Mouse (Mus musculus) midbrain, postnatal 0 days (tissue): ENCODE data around the gene Psors1c2. TPM values are rescaled to one million over a fixed set of nuclear protein-coding genes. Genes with fewer than 3 reads are reported as not detected.

Experiments
- ATAC-seq: fragments of 200-750 bp; cut with Nextera tagmentation; 2 replicates; pipeline ENCODE4 v1.8.0; 2017; ENCODE audit warnings: moderate number of reproducible peaks, mild to moderate bottlenecking, moderate TSS enrichment, moderate library complexity; ENCODE audit not compliant: low FRiP score
- DNase-seq: peaks from one replicate; pipeline ENCODE4 v3.0.0-alpha.2; 2015; ENCODE audit warnings: low spot score
- H3K27ac ChIP-seq: fragments of 300-500 bp; sonication (generic); 2 replicates; pipeline ENCODE4 v1.5.1; 2014; ENCODE audit warnings: low read depth, mild to moderate bottlenecking, low read length, mixed read lengths
- H3K27me3 ChIP-seq: fragments of 300-500 bp; sonication (generic); 2 replicates; pipeline ENCODE4 v1.6.1; 2014; ENCODE audit warnings: low read length, control low read depth, mixed read lengths; ENCODE audit not compliant: insufficient read depth
- H3K36me3 ChIP-seq: fragments of 300-500 bp; sonication (generic); 2 replicates; pipeline ENCODE4 v1.6.1; 2014; ENCODE audit warnings: low read length, control low read depth, mixed read lengths; ENCODE audit not compliant: insufficient read depth
- H3K4me1 ChIP-seq: fragments of 300-500 bp; sonication (generic); 2 replicates; pipeline ENCODE4 v1.6.1; 2014; ENCODE audit warnings: mild to moderate bottlenecking, control low read depth, antibody characterized with exemption, low read length, mixed read lengths; ENCODE audit not compliant: insufficient read depth
- H3K4me2 ChIP-seq: fragments of 300-500 bp; sonication (generic); 2 replicates; pipeline ENCODE4 v1.6.1; 2014; ENCODE audit warnings: low read depth, mild to moderate bottlenecking, low read length, mixed read lengths; ENCODE audit not compliant: poor library complexity, severe bottlenecking
- H3K4me3 ChIP-seq: fragments of 300-500 bp; sonication (generic); 2 replicates; pipeline ENCODE4 v1.5.1; 2014; ENCODE audit warnings: low read depth, mild to moderate bottlenecking, low read length, moderate library complexity
- H3K9ac ChIP-seq: fragments of 300-500 bp; sonication (generic); replicated peaks from 2 replicates; pipeline ENCODE4 v1.6.1; 2014; ENCODE audit warnings: mild to moderate bottlenecking, low read length, moderate library complexity, mixed read lengths; ENCODE audit not compliant: poor library complexity, severe bottlenecking
- H3K9me3 ChIP-seq: fragments of 300-500 bp; sonication (generic); 2 replicates; pipeline ENCODE4 v1.6.1; 2016; ENCODE audit warnings: low read length, control low read depth
- CTCF ChIP-seq: IDR thresholded peaks from 2 replicates; pipeline ENCODE4 v1.5.1; 2016; ENCODE audit warnings: antibody characterized with exemption, mild to moderate bottlenecking
- whole genome bisulfite sequencing: fragments of 180-500 bp; shearing (Covaris S2); extraction: QIAGEN DNeasy Blood & Tissue Kit; methylation state at CpG from one replicate; pipeline ENCODE4 v1.1.7; 2014; 5-methylcytosine and 5-hydroxymethylcytosine counted together
- polyA plus RNA-seq: library from polyadenylated mRNA; unstranded; fragments of >200 nt; fragmentation: Nextera tagmentation; extraction: Ambion mirVana; gene quantifications from 2 replicates; pipeline ENCODE4 v1.2.1, GENCODE M21; 2015
- total RNA-seq: library from RNA; depleted of rRNA; stranded (reverse); fragments of >200 nt; gene quantifications from 2 replicates; pipeline ENCODE4 v1.2.3, GENCODE M21; 2014

Gene Psors1c2
- total and polyA plus RNA-seq, 2 experiments from 2014 or later = 0.43 TPM; not detected in 1

DNA sequence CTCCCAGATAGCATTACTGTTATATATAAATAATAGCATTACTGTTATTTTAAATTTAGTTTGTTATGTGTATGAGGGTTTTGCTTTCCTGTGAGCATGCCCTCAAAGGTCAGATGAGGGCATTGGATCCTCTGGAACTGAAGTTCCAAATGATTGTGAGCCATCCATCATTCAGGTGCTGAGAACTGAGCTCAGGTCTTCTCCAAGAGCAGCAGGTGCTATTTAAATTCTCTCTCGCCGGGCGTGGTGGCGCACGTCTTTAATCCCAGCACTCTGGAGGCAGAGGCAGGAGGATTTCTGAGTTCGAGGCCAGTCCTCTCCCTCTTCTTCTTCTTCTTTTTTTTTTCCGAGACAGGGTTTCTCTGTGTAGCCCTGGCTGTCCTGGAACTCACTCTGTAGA lies 35.9 kb upstream of the Psors1c2 start:
- H3K9me3 ChIP-seq = no peaks in the 10 kb centered on the region
- no peaks in the 10 kb centered on the region for H3K4me1 ChIP-seq
- H3K27me3 ChIP-seq = no peaks in the 10 kb centered on the region
- TF ChIP-seq CTCF = no peak
- no peak overlapping the region for H3K4me2 ChIP-seq
- H3K36me3 ChIP-seq = no peaks in the 10 kb centered on the region; the same call in 1 of the 2 replicates
- ATAC-seq (no peak), DNase-seq (no peak)
- WGBS = 97% methylated on average over 7 of the region's 7 CpGs
- no peak overlapping the region for H3K4me3 ChIP-seq
- H3K9ac ChIP-seq = no peak overlapping the region
- H3K27ac ChIP-seq = no peak overlapping the region

DNA sequence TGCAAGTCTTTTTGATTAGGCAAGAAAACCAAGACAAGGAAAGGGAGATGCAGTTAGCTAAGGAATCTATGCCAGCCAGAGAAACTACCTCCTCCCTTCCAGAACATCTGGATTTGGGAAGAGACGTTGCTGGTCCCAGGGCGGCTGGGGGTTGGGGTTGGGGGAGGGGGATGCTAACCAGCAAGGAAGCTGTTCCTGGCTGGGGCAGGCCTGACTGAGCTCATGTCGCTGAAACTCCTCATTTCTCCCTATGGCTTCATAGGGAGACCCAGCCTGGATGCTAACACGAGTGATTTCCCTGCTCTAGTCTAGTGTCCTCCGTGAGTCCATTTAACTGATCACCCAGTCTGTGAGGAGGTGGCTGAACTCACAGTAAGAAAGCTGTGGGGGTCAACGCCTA lies 30.8 kb upstream of the Psors1c2 start:
- H3K9me3 ChIP-seq = no peaks in the 10 kb centered on the region
- WGBS = 17% methylated on average over 6 of the region's 6 CpGs
- H3K4me3 ChIP-seq = no peak overlapping the region
- no peak for TF ChIP-seq CTCF
- ATAC-seq (no peak), DNase-seq (no peak)
- no peaks in the 10 kb centered on the region for H3K4me1 ChIP-seq
- no peaks in the 10 kb centered on the region; the same call in 1 of the 2 replicates for H3K36me3 ChIP-seq
- no peak overlapping the region for H3K4me2 ChIP-seq
- H3K27me3 ChIP-seq = peaks cover 31% of the 10 kb centered on the region; the same call in 1 of the 2 replicates
- H3K27ac ChIP-seq = no peak overlapping the region
- H3K9ac ChIP-seq = no peak overlapping the region

DNA sequence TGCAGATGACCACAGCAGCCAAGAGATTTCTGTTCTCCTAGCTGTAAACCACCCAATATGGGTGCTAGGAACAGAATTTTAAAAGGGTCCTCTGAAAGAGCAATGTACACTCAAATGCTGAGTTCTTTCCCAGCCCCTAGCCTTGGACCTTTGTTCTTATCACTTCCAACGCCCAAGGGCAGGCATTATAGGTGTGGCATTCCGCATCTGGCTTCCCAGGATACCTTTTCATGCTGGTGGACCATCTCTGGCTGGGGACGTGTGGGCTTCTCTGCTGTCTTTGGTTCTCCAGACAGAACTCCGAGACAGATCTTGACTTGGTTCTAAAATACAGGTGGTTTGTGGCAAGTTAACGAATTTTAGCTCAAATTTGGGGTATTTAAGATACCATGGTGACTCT lies 30.2 kb upstream of the Psors1c2 start:
- H3K9me3 ChIP-seq = no peaks in the 10 kb centered on the region
- no peak overlapping the region for H3K9ac ChIP-seq
- no peaks in the 10 kb centered on the region; the same call in 1 of the 2 replicates for H3K36me3 ChIP-seq
- ATAC-seq (no peak), DNase-seq (no peak)
- no peak overlapping the region for H3K27ac ChIP-seq
- H3K4me3 ChIP-seq = no peak overlapping the region
- H3K4me2 ChIP-seq = no peak overlapping the region
- peaks cover 31% of the 10 kb centered on the region; the same call in 1 of the 2 replicates for H3K27me3 ChIP-seq
- TF ChIP-seq CTCF = no peak
- 47% methylated on average over 5 of the region's 5 CpGs for WGBS
- H3K4me1 ChIP-seq = no peaks in the 10 kb centered on the region

DNA sequence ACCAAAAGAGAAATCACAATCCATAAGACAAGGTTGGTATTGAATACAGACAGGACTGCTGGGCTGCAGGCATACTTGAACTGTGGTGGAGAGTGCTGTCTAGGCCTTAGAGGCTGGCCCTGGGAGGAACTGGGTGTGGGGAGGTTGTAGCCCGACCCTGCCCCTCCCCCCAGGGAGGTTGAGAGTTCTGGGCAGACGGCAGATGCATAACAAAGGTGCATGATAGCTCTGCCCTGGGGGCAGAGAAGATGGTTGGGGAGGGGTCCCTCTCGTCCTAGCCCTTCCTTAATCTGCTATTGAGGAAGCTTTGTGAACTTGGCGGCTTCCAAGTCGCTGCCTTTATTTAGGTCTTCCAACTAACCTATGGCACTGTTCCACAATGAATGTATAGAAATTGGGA lies 29.2 kb upstream of the Psors1c2 start:
- 21% methylated on average over 5 of the region's 5 CpGs for WGBS

DNA sequence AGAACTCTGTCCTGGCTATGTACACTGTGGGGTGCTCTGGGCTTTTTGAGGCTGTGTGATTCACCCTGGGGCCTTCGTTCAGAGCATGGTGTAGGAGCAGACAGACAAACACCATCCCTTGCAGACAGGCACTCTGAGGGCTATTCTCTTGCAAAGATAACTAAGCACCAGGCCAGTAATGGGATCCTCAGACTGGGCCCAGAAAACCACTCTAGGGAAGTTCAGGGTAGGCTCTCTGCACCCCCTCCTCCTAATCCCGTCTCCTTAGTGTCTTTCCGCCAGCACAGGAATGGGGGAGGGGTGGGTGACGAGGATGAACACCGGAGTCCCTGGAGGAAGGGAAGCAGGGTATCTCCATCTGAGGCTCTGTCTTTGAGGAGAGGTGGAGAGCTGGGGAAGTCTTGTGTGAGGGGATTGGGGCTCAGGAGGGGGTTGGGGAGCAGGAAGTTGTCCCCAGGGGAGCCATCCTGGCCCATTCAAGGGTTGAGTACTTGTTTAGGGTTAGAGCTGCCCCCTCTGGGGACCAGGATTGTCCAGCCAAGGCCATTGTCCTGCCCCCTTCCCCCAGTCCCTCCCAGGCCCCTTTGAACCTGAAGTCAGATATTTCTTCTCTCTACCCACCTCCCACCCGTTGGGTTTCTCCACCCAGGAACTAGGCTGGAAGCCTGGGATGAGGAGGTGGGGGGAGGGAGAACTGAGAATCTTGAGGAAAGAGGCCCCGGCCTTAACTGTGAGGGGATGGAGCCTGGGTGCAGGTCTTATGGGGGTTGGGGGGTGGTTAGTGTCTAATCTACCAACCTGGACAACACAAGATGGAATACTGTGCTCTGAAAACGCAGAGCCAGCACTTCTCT lies 28.1 kb upstream of the Psors1c2 start:
- WGBS = 18% methylated on average over 8 of the region's 8 CpGs
- Histone ChIP-seq H3K27me3 (peaks cover 35% of the 10 kb centered on the region; the same call in 1 of the 2 replicates), H3K4me3 (no peak overlapping the region), H3K4me1 (no peaks in the 10 kb centered on the region), H3K27ac (no peak overlapping the region), H3K4me2 (no peak overlapping the region), H3K9me3 (no peaks in the 10 kb centered on the region), H3K36me3 (no peaks in the 10 kb centered on the region), H3K9ac (no peak overlapping the region)
- ATAC-seq (no peak), DNase-seq (no peak)
- TF ChIP-seq CTCF = no peak

More for the DNA sequence above, 29.2 kb upstream of the Psors1c2 start:
- Histone ChIP-seq H3K36me3 (no peaks in the 10 kb centered on the region; the same call in 1 of the 2 replicates), H3K4me3 (no peak overlapping the region), H3K27me3 (peaks cover 35% of the 10 kb centered on the region; the same call in 1 of the 2 replicates), H3K4me2 (no peak overlapping the region), H3K9ac (no peak overlapping the region), H3K9me3 (no peaks in the 10 kb centered on the region), H3K4me1 (no peaks in the 10 kb centered on the region), H3K27ac (no peak overlapping the region)
- TF ChIP-seq CTCF = no peak
- ATAC-seq (no peak), DNase-seq (no peak)

DNA sequence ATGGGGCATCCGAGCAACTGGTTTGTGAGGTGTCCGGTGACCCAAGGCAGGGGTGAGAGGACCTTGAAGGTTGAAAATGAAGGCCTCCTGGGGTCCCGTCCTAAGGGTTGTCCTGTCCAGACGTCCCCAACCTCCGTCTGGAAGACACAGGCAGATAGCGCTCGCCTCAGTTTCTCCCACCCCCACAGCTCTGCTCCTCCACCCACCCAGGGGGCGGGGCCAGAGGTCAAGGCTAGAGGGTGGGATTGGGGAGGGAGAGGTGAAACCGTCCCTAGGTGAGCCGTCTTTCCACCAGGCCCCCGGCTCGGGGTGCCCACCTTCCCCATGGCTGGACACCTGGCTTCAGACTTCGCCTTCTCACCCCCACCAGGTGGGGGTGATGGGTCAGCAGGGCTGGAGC lies 27.2 kb upstream of the Psors1c2 start, which contains the start of gene Pou5f1:
Gene Pou5f1, plus strand, starts transcription at position 243 of the 400 bp plus-strand sequence.
- no peak for ATAC-seq
- Histone ChIP-seq H3K4me1 (no peaks in the 10 kb centered on the region), H3K9ac (no peak within 1 kb of the TSS)

More for the DNA sequence above, 27.2 kb upstream of the Psors1c2 start, which contains the start of gene Pou5f1:
- Histone ChIP-seq H3K4me2 (no peak within 1 kb of the TSS), H3K9me3 (no peaks in the 10 kb centered on the region), H3K36me3 (no peaks in the 10 kb centered on the region), H3K27ac (no peak within 1 kb of the TSS), H3K4me3 (no peak within 1 kb of the TSS), H3K27me3 (peaks cover 35% of the 10 kb centered on the region; the same call in 1 of the 2 replicates)
- no peak for DNase-seq
- 38% methylated on average over 12 of the region's 13 CpGs for WGBS
- no peak for TF ChIP-seq CTCF
